Mouse (Mus musculus) heart, adult 2 months (tissue): ENCODE data around the gene Mprip.

Source experiments
- CTCF ChIP-seq: fragments of 200-600 bp; IDR thresholded peaks from 2 replicates; pipeline ENCODE4 v1.8.1; 2022; ENCODE audit warnings: antibody characterized with exemption, mild to moderate bottlenecking, moderate library complexity
- EP300 ChIP-seq: fragments of 200-500 bp; IDR thresholded peaks from 2 replicates; pipeline ENCODE4 v1.6.1; 2011; ENCODE audit warnings: low read depth, low read length, control low read depth; ENCODE audit not compliant: insufficient read depth
- POLR2A ChIP-seq: fragments of 200-500 bp; IDR thresholded peaks from 2 replicates; pipeline ENCODE4 v1.6.1; 2011; ENCODE audit warnings: mild to moderate bottlenecking, low read depth, low read length, control low read depth; ENCODE audit not compliant: insufficient read depth

GRCm38 (mm10) chr11:59793390-59793789 lies 132.3 kb downstream of the Mprip start:
- TF ChIP-seq CTCF (no peak), POLR2A (no peak), EP300 (no peak)
